Mouse (Mus musculus): Measurements from ENCODE around the gene Slamf9.

Slamf9 gene

DNA sequence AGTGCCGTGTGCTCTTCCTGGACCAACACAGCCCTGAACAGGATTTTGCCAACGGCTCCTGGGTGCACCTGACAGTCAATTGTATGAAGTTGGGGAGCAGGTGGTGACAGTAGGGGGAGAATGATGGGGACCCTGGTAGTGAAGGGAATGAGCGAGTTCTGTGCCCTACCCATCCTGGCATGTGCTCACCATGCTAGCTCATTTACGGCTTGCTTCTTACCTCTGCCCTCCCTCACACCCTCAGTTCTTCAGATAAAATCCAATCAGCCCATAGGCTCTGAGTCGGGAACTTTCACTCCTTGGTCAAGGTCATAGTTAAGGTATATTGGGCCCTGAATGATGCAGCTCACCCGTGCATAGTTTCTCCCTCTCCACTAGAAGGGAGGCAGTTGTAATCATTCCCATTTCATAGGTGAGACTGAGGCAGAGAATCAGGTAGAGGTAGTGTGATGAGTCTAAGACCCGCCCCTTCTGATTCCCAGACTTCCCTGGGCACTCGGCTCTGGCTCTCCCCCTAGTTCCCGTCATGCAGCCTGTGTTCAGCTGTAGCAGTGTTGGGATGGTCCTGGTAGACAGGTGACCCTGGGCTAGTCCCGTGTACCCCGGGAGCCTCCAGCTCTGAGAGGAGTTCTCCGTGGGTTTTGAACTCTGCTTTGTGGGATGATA is 14.6 kb downstream of the Slamf9 start:
- no peak for DNase-seq (ENCODE audit: low spot score in 2 of 2)

DNA sequence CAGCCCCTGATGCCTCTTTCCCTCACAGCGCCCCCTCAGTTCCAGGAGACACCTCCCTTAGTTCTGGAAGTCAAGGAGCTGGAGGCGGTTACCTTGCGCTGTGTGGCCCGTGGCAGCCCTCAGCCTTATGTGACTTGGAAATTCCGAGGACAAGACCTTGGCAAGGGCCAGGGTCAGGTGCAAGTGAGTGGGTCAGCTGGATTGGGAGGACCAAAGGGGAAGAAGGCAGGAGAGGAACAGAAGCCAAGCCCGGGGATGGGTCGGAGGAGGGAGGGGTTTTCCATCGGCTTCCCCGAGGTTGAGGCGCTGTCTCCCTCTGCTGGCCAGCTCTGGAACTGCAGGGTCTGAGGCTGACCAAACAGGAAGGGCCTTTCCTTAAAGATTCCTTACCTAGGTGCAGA is 15.1 kb downstream of the Slamf9 start:
- peak; percentile 85 to 92 for DNase-seq (ENCODE audit: low spot score in 2 of 2)

DNA sequence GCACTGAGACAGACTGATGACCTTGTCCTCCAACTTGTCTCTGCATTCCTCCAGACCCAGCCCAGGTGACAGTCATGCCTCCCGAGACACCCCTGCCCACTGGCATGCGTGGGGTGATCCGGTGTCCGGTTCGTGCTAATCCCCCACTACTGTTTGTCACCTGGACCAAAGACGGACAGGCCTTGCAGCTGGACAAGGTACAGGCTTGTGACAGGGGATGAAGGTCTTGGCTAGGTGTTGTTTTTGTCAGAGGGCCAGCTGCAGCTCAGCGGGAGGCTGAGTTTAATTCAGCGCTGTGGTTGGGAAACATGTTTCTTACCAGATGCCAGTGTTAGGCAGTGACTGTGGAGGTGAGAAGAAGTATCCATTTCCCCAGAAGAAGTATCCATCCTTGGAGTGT is 16.9 kb downstream of the Slamf9 start:
- no peak for DNase-seq (ENCODE audit: low spot score in 2 of 2)

DNA sequence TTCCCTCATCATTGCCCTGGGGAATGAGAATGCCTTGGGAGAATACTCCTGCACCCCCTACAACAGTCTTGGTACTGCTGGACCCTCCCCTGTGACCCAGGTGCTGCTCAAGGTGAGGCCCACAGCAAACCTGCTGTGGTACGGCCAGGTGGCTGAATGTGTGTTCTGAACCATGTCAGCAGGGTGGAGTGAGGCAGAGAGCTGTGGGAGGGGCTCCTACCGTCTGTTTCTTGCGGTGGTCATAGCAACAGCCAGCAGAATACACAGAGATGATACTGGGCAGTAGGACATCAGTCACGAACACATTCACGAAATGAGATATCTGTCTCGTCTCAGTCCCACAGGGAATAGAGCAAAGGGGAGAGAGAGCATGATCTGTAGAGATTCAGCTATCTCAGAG is 18.4 kb downstream of the Slamf9 start:
- no peak for DNase-seq (ENCODE audit: low spot score in 2 of 2)

DNA sequence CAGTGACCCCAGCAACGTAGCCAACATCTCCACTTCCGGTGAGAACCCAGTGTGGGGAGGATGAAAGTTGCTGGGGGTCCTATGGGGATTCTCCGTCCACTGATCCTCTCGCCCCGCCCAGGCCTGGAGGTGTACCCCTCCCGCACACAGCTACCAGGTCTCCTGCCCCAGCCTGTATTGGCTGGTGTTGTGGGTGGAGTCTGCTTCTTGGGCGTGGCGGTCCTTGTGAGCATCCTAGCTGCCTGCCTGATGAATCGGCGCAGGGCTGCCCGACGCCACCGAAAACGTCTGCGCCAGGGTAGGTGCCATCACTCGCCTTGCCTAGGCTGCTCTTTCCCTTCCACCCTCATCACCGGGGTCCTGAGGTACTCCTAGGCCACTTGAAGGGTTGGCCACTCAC is 20.9 kb downstream of the Slamf9 start:
- DNase-seq (ENCODE audit: low spot score in 2 of 2), result no peak

DNA sequence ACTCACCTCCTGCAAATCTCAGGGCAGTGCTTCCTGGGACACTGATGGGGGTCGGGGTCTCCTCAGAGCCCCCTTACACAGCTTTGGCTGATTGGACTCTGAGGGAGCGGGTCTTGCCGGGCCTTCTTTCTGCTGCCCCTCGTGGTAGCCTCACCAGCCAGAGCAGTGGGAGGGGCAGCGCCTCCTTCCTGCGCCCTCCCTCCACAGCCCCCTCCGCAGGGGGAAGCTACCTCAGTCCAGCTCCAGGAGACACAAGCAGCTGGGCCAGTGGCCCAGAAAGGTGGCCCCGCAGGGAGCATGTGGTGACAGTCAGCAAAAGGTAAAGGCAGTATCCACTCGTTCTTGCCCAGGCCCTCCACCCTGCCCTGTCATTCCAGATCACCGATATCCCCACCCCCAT is 22.3 kb downstream of the Slamf9 start:
- no peak for DNase-seq (ENCODE audit: low spot score in 2 of 2)

DNA sequence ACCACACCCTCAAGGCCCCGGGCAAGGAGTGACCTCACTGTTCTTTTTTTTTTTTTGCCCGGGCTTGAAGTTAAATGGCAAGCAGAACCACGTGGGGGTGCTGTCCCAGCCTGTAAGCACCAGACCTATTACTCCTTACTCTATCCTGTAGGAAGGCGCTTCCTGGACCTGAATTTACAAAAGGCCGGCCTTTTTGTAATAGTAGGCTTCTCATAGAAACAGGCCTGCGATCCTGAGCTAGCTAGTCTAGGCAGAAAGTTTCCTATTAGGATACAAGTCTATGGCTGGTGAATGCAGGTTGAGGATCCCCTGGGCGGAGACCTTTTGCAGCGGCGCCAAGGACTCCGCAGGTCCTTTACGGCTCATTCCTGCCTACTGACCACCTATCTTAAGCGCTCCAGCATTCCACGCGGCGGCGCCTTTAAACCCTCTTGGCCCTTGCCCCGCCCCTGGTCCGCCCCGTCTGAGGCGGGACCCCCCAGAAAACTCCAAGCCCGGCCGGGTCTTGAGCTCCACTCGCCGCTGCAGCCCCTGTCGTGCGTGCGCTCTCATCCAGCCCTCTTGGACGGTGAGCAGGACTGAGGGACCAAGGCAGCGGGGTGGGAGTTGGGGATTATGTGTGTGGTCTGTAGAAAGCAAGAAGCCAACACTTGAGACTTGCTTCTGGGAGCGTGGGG is 24.7 kb downstream of the Slamf9 start, which contains the start of gene Tagln2:
TSS of gene Tagln2 (plus strand) at position 283 of the 677 bp plus-strand sequence.
- DNase-seq (ENCODE audit: low spot score in 2 of 2), result peak in 1 of 2 experiments; percentile 67

DNA sequence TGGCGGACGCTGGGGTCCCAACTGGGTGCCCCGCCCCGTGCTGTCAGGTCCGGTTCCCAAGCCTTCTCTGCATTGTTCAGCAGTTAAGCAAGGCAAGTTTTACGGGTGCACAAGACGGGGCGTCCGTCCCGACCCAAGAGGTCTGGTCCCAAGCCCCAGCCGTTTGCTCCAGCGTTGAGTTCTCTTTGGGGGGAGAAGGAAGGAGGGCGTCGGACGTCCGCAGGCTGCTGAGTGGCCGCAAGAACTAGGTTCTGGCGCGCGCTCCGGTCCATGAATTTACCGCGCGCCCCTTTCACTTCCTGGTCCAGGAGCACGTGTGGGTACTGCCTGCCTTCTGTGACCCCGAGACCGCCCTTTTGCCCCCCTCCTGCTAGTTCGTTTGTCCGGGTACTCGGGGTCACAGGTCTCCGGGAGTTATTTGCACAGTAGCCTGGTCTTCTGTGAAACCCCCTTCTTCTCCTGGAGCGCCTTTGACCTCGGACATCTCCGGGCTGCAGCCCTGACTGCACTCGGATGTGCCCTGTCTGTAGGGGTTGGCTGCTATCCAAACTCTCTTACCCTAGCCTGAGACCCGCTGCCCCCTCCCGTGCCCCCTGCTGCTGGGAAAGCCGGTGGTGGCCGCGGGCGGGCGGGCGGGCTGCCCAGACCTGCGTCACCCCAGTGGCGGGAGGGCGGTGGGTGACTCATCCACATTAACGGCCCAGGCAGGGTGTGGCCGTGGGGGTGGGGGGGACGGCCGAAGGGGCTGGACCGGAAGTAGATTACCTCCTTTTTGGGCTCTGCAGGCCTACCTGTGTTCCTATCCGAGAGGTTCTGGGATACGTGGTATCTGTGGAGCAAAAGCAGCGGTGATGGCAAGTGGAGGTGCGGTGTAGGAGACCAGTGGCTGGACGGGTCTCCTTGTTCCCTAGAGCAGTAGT is 25.6 kb downstream of the Slamf9 start:
- no peak for DNase-seq (ENCODE audit: low spot score in 2 of 2)

DNA sequence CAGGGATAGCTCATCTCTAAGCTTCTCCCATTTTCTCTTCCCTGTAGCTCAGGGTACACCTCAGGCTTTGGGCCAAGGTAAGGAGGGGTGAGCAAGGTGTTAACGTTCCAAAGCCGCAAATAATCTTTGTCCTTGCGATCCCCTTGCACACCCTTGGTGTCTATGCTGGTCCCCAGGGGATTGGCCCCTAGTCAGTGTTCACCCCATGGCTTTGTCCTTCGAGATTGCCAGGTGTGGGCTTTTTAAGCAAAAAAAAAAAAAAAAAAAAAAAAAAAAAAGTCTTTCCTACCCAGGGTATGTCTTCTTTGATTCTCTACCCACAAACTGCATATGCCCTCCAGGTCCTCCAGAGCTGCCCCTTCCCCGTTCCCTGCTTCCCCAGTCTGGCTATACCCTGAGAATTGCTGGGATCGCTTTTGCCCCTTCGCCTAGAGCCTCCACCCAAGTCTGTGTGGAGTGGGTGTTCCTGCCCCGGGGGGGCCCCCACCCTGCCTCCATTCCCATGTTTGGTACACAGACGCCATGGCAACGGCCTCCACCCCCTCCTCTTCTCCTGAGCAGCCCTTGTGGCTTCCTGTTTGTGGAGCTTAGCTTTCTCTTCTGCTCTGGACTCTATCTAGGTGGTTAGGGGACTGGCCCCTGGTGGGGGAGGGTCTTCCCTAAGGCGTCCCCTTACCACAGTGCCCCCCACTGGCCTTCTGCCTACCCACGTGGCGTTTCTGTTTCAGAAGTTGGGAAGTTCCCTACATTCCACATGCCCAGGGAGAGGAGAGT is 26.4 kb downstream of the Slamf9 start:
- no peak for DNase-seq (ENCODE audit: low spot score in 2 of 2)

DNA sequence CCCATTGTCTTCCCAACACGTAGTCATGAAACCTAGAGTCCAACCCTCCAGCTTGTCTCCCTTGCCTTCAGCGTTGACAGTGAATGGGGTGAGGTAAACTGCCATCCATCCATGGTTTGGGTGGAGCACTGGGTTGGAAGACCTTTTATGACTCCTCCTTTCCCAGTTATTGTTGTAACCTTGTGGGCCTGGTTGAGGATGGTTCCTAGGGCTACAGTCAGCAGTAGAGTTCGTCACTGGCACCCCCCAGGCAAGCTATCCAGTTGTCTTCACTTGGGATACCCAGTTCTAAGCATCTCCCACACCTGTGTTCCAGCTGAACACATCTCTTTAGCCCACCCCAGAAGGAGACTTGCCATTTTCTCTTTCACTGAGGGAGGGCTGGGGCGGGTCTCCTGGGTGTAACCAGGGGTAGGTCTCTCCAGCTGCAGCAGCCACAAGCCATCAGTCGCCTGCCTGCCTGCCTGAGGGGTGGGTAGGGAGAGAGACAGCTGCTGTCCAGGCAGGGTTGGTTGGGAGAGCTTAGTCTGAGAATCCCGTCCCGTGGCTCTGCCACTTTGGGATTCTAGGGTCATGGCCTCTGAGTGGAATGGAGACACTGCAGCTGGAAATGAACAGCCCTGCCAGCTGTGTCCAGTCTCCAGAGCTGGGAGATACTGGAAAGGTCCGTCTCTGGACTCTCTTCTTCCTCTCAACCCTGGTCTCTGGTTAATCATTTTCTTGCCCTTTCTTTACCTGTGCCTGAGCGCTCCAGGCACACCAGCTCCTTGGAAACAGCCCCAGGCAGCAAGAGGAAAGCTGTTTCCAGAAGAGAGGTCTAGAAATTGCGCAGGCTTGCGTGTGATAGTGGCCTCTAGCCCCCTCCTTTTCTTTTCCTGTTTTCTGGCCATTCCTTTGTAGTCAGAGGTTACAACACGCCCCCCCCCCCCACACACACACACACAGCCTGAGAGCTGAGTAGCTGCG is 27.3 kb downstream of the Slamf9 start:
- no peak for DNase-seq (ENCODE audit: low spot score in 2 of 2)

DNA sequence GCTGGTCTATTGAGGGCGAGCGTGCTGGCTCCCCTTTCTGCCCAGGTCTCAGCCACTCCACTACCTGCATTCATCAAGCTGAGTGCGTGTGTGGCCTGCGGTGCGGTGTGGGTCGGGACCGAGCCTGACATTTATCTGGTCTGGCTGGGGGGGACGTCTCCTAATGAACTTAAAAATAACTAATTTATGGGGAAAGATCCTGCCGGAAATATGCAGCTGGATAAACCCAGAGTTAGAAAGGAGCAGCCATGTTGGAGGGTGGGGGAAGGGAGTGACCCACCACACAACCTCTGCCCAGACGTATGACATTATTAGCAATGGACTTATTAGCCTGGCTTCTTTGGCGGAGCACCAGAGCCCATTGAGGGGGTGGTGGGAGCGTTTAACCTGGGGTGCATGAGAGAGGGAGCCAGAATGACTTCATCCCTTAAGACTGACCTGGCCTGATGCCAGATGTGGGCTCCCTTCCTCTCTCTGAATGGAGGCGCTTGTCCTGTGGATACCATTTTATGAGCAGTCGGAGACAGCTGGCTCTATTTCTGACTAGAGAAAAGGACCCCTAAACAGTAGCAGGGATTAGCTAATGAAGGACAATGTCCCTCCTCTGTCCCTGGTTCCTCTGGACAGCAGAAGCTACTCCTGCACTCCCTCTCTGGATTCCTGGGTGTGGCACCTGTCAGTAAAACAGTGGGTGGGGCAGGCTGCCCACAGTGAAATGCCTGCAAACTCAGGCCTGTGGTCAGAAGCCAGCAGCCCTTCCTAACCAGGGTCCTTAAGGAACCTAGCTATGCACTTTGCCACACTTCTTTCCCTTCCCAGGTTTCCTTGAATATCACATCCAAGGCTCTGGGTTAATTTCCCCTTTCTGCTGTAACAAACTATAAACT is 28.2 kb downstream of the Slamf9 start:
- DNase-seq (ENCODE audit: low spot score in 2 of 2), result peak in 1 of 2 experiments; percentile 59

DNA sequence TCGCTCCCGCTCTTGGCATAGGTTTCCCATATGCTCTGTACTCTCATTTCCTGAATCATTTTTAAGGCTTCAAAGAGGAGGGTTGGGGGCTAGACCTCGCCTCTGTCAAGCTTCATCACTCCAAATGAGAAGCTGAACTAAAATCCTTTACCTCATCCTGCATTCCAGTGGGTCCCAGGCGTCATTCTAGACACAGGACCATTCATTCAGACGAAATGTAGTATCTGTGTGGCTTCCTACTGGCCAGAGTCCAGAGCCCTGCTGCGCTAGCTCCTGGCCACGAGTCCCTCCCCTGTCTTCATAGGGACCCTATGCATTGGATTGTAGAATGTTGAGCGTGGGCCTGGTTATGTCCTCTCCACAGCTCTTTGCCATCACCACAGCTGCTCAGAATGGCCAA is 29.6 kb downstream of the Slamf9 start:
- no peak for DNase-seq (ENCODE audit: low spot score in 2 of 2)

DNA sequence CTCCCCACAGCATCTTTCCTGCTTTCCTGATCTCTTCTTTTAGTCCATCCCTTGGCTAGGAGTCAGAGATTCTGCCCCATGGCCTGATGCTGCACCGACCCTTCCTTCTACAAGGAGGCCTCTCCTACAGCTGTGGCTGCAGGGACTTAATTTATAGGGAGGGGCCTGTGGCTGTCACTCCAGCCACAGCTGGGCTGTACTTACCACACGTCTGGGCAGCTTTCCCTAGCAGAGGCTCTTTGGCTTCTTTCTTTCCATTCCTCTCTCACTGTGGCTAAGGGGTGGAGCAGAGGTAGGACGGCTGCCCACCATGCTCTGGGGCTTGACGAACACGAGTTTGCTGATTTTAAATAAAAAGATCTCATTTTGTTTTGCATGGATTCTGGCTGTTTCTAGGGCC is 31.8 kb downstream of the Slamf9 start:
- DNase-seq (ENCODE audit: low spot score in 2 of 2), result no peak

DNA sequence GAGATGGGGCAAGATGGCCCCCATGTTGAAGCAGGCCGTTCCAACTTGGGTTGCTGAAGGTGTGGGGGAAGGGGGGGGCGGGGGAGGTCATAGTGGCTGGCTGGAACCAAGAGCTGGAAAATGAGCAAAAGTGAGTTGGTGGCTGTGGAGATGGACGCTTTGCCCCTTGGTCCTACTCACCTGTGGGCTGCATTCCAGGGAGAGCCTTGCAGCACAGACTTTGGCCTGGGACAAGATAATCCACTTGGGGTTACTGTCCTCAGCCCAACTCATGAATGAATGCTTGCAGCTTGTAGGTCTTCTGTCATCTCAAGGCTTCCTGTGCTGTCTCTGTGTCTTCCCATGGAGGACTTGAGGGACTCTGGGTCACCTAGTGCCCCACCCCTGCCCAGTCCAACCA is 32.5 kb downstream of the Slamf9 start:
- DNase-seq (ENCODE audit: low spot score in 2 of 2), result no peak

DNA sequence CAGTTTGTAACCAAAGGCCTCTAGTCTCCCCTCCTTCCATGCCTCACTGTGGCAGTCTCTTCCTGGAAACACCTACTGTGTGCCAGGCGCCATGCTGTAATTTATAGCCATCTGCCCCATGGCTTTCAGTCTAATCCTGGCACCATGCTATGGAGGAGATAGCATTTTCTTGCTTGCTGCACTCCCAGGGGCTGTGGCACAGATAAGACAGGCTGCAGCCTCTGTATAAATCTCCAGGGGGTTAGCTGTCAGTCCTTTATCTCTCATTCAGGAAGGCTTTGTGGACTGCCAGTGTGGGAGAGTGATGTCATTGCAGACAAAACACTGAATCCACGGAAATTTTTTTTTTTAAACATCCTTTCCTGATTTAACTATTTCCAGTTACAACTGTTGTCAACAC is 33.0 kb downstream of the Slamf9 start:
- no peak for DNase-seq (ENCODE audit: low spot score in 2 of 2)

DNA sequence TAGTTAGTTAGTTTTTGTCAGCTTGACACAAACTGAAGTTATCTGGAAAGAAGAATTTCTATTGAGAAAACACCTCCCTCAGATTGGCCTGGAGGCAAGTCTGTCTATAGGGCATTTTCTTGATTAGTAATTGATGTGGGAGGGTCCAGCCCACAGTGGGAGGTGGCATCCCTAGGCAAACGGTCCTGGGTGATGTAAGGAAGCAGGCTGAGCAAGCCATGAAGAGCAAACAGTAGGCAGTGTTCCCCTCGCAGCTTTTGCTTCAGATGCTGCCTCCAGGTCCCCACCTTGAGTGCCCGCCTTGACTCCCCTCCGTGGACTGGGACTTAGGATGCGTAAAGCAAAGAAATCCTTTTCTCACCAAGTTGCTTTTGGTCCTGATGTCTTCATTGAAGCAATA is 34.1 kb downstream of the Slamf9 start:
- no peak for DNase-seq (ENCODE audit: low spot score in 2 of 2)

DNA sequence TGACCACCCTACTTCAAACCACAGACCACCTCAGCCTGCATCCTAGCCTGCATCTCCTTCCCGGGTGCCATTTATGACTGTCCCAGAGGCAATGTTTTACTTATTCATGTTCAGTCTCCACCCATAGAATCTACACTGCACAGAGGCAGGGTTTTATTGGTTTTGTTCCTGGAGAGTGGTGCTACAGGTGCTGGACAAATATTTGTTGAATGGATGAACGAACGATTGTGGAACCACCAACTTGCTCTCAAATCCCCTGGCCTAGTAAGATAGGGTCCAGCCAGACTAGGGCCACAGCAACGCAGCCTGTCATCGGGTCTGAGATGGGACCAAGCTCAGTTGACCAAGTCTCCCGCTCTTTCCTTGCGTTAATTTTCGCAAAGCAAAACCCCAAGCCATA is 34.8 kb downstream of the Slamf9 start:
- no peak for DNase-seq (ENCODE audit: low spot score in 2 of 2)

DNA sequence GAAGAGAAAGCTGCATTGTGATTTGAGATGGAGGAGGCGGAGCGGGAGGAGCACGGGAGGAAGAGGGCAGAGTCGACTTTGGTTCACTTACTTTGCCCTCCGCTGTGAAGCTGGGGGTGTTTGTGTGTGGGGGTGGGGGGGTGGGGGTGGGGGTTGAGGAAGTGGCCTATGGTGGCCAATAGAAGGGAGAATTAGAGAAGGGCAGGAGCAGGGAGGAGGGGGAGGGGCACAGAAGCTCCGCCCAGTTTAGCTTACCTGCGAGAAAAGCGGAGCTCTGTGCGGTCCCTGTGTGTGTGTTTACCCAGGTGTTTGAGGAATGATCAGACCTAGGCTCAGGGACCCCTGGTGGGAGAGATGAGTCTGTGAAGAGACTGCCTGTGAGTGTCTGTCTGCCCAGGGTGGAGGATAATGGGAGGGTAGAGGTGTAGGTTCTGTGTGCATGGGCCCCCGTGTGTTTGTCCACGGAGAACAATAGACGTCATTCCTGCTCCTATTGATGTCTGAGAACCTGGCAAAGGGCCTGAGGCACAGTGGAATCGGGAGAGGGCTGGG is 35.3 kb downstream of the Slamf9 start:
- DNase-seq (ENCODE audit: low spot score in 2 of 2), result no peak

DNA sequence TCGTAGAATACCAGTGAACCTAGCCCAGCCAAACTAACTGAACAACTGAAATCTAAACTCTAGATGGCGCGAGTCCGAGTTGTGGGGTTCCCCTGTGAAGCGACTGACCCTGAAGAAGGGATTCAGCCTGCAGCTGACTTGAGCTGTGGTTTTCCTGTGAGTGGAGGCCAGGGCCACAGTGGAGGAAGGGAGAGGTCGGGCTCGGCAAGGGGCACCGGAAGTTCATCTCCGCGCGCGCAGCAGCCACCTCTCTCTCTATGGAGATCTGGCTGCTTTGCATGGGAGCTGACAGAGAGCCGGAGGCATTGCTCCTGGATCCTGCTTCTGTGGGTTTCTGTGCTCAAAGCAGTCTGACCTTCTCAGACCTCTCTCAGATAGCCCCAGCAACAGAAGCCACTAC is 37.8 kb downstream of the Slamf9 start:
- peak in 1 of 2 experiments; percentile 57 for DNase-seq (ENCODE audit: low spot score in 2 of 2)

Measured in right cerebral cortex, postnatal 10 days (tissue).